Mouse (Mus musculus): ENCODE measurements around the gene Sfmbt1.

DNA sequence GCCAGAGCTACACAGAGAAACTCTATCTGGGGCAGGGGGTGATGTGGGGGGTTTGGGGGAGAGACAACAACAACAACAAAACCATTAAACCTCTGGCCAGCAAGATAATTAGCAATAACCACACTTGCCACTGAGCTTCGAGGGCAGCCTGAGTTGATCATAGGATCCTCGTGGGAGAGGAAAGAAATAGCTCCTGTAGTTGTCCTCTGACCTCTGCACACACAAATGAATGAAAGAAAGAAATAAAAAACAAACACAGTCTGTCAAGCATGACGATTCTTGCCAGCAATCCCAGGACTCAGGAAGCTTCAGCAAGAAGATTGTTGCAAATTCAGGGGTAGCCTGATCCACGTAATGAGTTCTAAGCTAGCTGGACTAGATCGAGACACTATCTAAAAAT lies 12.1 kb upstream of the Sfmbt1 start:
- TF ChIP-seq CTCF (IDR thresholded peaks at IDR 0.05; ENCODE audit: low read depth) (no peak), EP300 (IDR thresholded peaks at IDR 0.05; ENCODE audit: low read depth) (no peak)

Data from liver, embryonic 14.5 days (tissue).